Mouse (Mus musculus): ENCODE measurements at regions not wholly inside any gene's neighbourhood (a gene's known extent, or its start where the extent isn't known, plus 50 kb on each side); places are given as distances from the start of the nearest gene placed in this dataset.

- DNase-seq (ENCODE audit: low read depth, low spot score): peak; percentile 57
Observed at GRCm38 (mm10) chr3:118248768-118249167, 313.2 kb upstream of the Dpyd start.

- no peak for DNase-seq (ENCODE audit: low read depth, low spot score)
Observed at GRCm38 (mm10) chr3:118275917-118276316, 286.0 kb upstream of the Dpyd start.

- peak; percentile 65 for DNase-seq (ENCODE audit: low read depth, low spot score)
Observed at GRCm38 (mm10) chr3:118278274-118278673, 283.7 kb upstream of the Dpyd start.

GRCm38 (mm10) chr3:118286946-118287345 is 275.0 kb upstream of the Dpyd start:
- DNase-seq (ENCODE audit: low read depth, low spot score): peak; percentile 4

GRCm38 (mm10) chr3:118325111-118325510 is 236.8 kb upstream of the Dpyd start:
- peak; percentile 27 for DNase-seq (ENCODE audit: low read depth, low spot score)

GRCm38 (mm10) chr3:118328237-118328636 is 233.7 kb upstream of the Dpyd start:
- no peak for DNase-seq (ENCODE audit: low read depth, low spot score)

GRCm38 (mm10) chr3:118329132-118329674 is 232.7 kb upstream of the Dpyd start:
- DNase-seq (ENCODE audit: low read depth, low spot score): no peak

GRCm38 (mm10) chr3:118331559-118331958 is 230.4 kb upstream of the Dpyd start:
- DNase-seq (ENCODE audit: low read depth, low spot score): no peak

GRCm38 (mm10) chr3:118338716-118339115 is 223.2 kb upstream of the Dpyd start:
- DNase-seq (ENCODE audit: low read depth, low spot score): peak; percentile 24

- peak; percentile 74 for DNase-seq (ENCODE audit: low read depth, low spot score)
Observed at GRCm38 (mm10) chr3:118361741-118362141, 200.2 kb upstream of the Dpyd start.

Measured in brain, adult 2 months (tissue).